Mouse (Mus musculus): ENCODE results near the gene Slc24a4.
"Not testable (repeated sequence)": the region's sequence is repeated elsewhere in the genome, so short reads cannot be mapped to it uniquely, and the experiment has no call there.

The Slc24a4 gene

DNA sequence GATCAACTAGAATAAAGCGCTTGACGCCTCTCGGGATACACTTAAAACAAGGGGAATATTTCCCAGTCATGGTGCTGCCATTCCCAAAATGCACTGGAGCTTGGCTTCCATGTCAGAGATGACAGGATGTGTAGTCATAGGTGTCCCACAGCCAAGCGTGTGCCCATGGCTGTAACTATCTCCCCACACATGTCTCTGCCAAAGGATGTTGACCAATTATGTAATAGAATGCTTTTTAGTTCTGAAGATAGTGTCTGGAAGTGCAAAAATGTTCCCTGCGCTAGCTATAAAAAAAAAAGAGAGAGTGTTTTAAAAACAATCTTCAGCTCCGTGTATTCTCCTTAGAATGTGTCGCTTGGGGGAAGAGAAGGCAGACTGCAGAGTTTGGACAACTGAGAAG lies 36.1 kb downstream of the Slc24a4 start:
- in situ Hi-C loops (cut with MboI; ENCODE audit: low sequenced_read_pairs): no loop called here

DNA sequence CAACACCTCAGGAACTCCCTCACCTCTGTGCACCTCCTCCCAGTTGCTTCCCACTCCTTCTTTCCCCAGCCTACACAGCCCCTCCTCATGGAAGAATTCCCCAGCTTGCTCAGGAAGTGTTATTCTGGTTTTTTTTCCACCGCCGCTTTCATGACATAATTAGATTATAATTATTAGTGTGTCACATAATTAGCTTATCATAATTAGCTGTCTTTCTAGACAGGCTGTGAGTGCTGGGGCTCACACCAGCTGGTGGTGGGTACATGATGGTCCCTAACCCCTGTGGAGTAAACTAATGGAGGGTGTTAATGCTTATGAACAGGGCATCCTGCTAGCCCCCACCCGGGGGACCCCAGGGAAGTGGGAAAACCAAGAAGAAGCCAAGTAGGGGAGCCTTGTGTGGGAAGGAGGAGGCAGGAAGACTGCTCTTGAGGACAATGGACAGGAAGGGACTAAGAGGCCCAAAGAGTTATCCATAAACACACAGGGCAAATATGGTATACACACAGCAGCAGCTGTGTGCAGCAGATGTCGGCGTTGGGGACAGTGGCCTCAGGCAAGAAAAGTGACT lies 38.2 kb downstream of the Slc24a4 start:
- in situ Hi-C loops (cut with MboI; ENCODE audit: low sequenced_read_pairs): no loop called here

DNA sequence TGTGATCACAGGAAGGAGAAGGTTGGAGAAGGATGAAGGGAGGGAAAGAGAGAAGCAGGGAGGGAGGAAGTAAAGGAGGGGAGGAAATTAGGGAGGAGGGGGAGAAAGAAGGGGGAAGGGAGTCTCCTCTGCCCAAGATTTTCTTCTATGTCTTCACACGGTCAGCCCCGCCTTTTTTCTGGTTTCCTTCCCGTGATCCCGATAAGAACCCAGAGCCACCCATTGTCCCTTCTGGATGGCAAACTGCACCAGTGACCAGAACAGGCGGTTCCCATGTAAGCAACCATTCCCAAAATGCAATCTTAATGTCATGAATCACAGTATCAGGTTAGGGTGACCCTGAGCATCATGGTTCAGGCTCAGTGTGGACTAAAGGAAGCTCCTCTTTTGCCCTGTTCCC lies 38.8 kb downstream of the Slc24a4 start:
- in situ Hi-C loops (cut with MboI; ENCODE audit: low sequenced_read_pairs): no loop called here

GRCm38 (mm10) chr12:102172746-102173145 lies 44.2 kb downstream of the Slc24a4 start:
- in situ Hi-C loops (cut with MboI; ENCODE audit: low sequenced_read_pairs): no loop called here

- in situ Hi-C loops (cut with MboI; ENCODE audit: low sequenced_read_pairs): no loop called here
Observed at GRCm38 (mm10) chr12:102173345-102173744, 44.8 kb downstream of the Slc24a4 start.

- in situ Hi-C loops (cut with MboI; ENCODE audit: low sequenced_read_pairs): no loop called here
Observed at GRCm38 (mm10) chr12:102180371-102181074, 52.0 kb downstream of the Slc24a4 start.

DNA sequence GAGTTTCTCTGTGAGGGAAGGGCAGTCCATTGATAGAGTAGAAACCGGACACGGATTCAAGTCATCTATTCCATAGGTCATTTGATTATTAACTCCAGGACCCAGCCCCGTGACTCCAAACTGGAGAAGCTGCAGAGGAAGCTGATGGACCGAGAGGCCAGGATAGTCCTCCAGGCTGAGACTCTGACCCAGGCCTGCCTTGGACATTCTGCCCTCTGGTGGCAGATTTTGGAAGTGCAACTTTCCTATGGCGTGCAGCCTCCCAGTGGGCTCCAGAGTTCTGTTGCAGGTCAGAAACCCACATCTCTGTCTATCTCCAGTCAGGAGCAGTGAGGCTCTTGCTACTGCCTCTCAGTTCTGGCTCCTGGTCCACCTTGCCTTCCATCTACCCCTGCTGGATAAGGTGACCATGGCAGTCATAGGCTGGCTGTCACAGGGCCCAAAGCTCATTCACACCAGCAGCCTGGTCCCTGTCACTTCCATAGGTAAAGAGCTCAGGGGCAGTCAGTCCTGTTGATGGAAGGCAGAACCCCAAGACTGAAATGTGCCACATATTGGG lies 53.3 kb downstream of the Slc24a4 start:
- in situ Hi-C loops (cut with MboI; ENCODE audit: low sequenced_read_pairs): no loop called here

DNA sequence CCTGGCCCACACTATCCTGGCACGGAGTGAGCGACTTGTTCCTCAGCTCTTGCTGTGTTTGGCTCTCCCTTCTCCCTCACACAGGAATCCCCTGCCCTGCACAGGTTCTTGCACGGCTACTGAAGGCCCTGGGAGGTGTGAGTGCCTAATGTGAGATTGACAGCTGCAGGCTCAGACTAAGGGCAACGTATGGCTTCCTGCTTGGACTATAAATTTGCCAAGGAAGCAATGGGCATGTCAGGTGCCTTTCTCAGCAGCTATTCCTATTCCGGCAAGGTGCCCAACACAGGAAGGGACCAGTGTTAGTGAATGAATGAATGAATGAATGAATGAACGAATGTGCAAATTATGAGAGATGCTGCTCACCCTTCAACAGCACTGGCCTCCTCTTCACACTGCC lies 54.1 kb downstream of the Slc24a4 start:
- in situ Hi-C loops (cut with MboI; ENCODE audit: low sequenced_read_pairs): no loop called here

GRCm38 (mm10) chr12:102183201-102183600 lies 54.7 kb downstream of the Slc24a4 start:
- in situ Hi-C loops (cut with MboI; ENCODE audit: low sequenced_read_pairs): no loop called here

- in situ Hi-C loops (cut with MboI; ENCODE audit: low sequenced_read_pairs): no loop called here
Observed at GRCm38 (mm10) chr12:102190820-102191219, 62.3 kb downstream of the Slc24a4 start.

- in situ Hi-C loops (cut with MboI; ENCODE audit: low sequenced_read_pairs): no loop called here
Observed at GRCm38 (mm10) chr12:102201516-102201915, 73.0 kb downstream of the Slc24a4 start.

- in situ Hi-C loops (cut with MboI; ENCODE audit: low sequenced_read_pairs): no loop called here
Observed at GRCm38 (mm10) chr12:102202901-102203300, 74.4 kb downstream of the Slc24a4 start.

- in situ Hi-C loops (cut with MboI; ENCODE audit: low sequenced_read_pairs): no loop called here
Observed at GRCm38 (mm10) chr12:102206471-102206870, 77.9 kb downstream of the Slc24a4 start.

DNA sequence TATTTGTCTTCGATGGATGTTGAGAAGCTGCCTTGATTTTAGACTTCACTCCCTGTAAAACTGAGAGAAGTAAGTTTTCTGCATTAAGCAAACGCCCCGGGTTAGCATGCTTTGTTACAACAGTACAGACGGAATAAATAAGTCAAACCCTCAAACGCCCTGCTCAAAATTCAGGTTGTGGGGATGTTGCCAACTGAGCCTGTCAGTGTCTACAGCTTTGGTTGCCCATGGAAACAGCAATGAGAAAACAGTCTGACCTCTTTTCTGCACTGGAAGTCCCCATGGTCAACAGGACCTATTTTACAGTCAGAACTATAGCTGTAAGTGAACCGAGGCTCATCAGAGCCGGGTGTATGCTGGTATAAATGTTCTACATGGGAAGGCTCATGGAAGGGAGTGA lies 78.7 kb downstream of the Slc24a4 start:
- in situ Hi-C loops (cut with MboI; ENCODE audit: low sequenced_read_pairs): no loop called here

GRCm38 (mm10) chr12:102210801-102211200 lies 82.3 kb downstream of the Slc24a4 start:
- in situ Hi-C loops (cut with MboI; ENCODE audit: low sequenced_read_pairs): no loop called here

DNA sequence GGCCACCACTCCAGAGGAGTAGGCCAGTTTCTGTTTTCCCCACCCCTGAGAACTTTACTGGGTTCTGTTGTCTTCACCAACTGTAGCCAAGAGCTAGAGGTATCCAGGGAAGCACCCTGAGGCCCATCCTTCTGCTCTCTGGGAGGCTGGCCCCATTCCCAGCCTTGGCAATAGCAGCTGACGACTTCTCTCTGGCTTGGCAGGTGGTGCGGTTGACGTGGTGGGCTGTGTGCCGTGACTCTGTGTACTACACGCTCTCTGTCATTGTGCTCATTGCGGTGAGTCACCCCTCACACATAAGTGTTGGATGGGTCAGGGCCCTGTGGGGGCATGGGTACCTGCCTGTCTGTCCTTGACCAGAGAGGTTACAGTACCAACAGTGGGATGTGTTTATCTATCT lies 94.9 kb downstream of the Slc24a4 start:
- in situ Hi-C loops (cut with MboI; ENCODE audit: low sequenced_read_pairs): no loop called here

DNA sequence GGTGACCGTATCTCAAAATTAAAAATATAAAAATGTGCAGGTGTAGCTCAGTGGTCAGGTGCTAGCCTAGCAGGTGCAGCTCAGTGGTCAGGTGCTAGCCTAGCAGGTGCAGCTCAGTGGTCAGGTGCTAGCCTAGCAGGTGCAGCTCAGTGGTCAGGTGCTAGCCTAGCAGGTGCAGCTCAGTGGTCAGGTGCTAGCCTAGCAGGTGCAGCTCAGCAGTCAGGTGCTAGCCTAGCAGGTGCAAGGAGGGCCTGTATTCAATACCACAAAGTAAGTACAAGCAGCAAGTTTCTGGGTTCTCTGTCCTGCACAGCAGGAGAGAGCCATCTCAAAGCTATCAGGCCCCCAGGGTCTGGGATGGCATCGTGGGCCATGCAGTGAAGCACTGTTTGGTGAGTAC lies 95.6 kb downstream of the Slc24a4 start:
- in situ Hi-C loops (cut with MboI; ENCODE audit: low sequenced_read_pairs): not testable (repeated sequence)

- in situ Hi-C loops (cut with MboI; ENCODE audit: low sequenced_read_pairs): no loop called here
Observed at GRCm38 (mm10) chr12:102225165-102225564, 96.6 kb downstream of the Slc24a4 start.

GRCm38 (mm10) chr12:102235551-102235950 lies 107.0 kb downstream of the Slc24a4 start:
- in situ Hi-C loops (cut with MboI; ENCODE audit: low sequenced_read_pairs): no loop called here

GRCm38 (mm10) chr12:102236317-102236716 lies 107.8 kb downstream of the Slc24a4 start:
- in situ Hi-C loops (cut with MboI; ENCODE audit: low sequenced_read_pairs): no loop called here

DNA sequence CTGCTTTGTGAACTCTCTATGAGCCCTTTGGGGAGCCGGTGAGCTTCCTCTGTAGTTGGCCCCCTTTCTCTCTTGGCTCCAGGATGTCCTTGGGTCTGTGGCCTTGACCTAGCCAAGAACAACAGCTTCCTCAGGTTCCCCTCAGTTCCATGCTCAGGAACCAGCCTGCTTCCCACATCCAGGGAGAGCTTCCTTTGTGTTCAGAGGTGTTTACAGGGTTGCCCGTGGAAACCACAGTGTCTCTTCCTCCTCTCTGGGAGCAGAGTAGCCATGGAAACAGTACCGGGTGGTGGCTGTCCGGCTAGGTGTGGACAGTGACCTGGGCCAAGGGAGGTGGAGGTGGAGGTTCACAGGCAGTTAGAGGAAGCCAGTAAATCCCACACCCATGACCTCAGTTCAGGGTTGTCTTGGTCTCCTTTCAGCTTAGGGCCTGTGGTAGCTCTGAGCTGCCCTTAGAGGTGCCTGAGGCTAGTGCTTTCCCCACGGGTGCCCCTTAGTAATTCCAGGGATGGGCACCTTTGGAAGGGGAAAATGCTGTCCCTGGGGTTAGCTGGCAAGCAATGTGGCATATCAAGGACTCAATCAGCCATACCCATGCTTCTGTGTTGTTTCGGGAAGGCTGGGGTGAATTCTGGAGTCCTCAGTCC lies 113.7 kb downstream of the Slc24a4 start:
- in situ Hi-C loops (cut with MboI; ENCODE audit: low sequenced_read_pairs): no loop called here

DNA sequence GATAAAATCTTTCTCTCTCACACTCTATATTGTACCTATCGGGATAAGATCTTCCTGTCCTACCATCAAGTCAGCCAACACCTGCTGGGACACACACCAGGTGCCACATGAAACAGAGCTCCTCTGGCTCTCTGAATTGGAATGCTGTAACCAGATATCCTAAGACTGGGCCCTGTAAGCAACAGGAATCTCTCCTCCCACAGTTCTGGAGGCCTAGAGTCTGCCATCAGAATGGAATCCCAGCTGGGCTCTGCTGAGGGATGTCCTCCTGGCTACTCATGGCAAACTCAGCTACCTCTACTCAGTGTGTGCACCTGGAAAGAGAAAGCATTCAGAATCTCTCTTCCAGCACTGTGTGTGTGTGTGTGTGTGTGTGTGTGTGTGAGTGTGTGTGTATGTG lies 115.4 kb downstream of the Slc24a4 start:
- in situ Hi-C loops (cut with MboI; ENCODE audit: low sequenced_read_pairs): no loop called here

All from CH12F3 (cell line).